Mouse (Mus musculus): ENCODE data around the gene Dnajc22. TPM values are rescaled to one million over a fixed set of nuclear protein-coding genes. Genes with fewer than 3 reads are reported as not detected.
A peak's percentile ranks its signal among the peaks of the same experiment; 100 is the strongest.

Gene Dnajc22
- polyA plus RNA-seq, 1 experiment = not detected

DNA sequence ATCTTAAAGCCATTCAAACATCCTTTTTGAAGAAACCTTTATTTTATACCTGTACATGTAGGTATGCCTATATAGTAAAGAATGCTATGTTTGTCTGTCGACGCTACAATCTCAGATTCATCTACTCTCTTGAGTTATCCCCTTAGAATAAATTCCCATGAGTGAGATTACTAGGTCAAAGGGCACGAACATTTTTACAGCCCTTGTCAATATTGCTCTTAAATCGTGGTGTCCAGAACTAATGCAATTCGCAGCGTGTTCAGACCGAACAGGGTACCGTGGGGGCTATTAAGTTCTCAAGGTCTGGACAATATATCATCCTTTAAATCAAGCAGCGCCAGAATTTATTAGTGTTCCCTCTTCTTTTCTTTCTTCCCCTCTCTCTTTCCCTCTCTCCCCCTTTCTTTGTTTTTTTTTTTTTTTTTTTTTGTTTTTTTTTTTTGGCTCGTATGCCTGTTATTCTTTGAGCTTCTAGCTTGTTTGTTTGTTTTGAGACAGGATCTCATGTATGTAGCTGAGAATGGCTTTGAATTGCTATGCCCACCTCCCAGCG, 19.9 kb downstream of the Dnajc22 start:
- Histone ChIP-seq H3K36me3 (replicated peaks; ENCODE audit: low read length) (no peaks in the 10 kb centered on the region), H3K9me3 (no peaks in the 10 kb centered on the region), H3K4me1 (peaks cover 24% of the 10 kb centered on the region), H3K27me3 (replicated peaks) (peaks cover 14% of the 10 kb centered on the region), H3K4me3 (replicated peaks) (peak overlapping the region; percentile 82)
- TF ChIP-seq FLI1 (IDR thresholded peaks at IDR 0.05; ENCODE audit: low read length) = no peak
- no peak for TF ChIP-seq GATA1 (IDR thresholded peaks at IDR 0.05; ENCODE audit: borderline replicate concordance, low read length)

GRCm38 (mm10) chr15:99113396-99113975, 20.5 kb downstream of the Dnajc22 start:
- TF ChIP-seq GATA1 (IDR thresholded peaks at IDR 0.05; ENCODE audit: borderline replicate concordance, low read length) = no peak
- TF ChIP-seq FLI1 (IDR thresholded peaks at IDR 0.05; ENCODE audit: low read length) = no peak
- H3K36me3 ChIP-seq (replicated peaks; ENCODE audit: low read length) = no peaks in the 10 kb centered on the region
- peaks cover 24% of the 10 kb centered on the region for H3K4me1 ChIP-seq
- no peaks in the 10 kb centered on the region for H3K9me3 ChIP-seq
- H3K4me3 ChIP-seq (replicated peaks) = peak overlapping the region; percentile 82
- peaks cover 13% of the 10 kb centered on the region for H3K27me3 ChIP-seq (replicated peaks)

GRCm38 (mm10) chr15:99114312-99115064, 21.5 kb downstream of the Dnajc22 start:
- Histone ChIP-seq H3K4me1 (peaks cover 24% of the 10 kb centered on the region), H3K27me3 (replicated peaks) (peaks cover 10% of the 10 kb centered on the region), H3K36me3 (replicated peaks; ENCODE audit: low read length) (no peaks in the 10 kb centered on the region), H3K4me3 (replicated peaks) (no peak overlapping the region), H3K9me3 (no peaks in the 10 kb centered on the region)
- TF ChIP-seq GATA1 (IDR thresholded peaks at IDR 0.05; ENCODE audit: borderline replicate concordance, low read length) (no peak), FLI1 (IDR thresholded peaks at IDR 0.05; ENCODE audit: low read length) (no peak)

DNA sequence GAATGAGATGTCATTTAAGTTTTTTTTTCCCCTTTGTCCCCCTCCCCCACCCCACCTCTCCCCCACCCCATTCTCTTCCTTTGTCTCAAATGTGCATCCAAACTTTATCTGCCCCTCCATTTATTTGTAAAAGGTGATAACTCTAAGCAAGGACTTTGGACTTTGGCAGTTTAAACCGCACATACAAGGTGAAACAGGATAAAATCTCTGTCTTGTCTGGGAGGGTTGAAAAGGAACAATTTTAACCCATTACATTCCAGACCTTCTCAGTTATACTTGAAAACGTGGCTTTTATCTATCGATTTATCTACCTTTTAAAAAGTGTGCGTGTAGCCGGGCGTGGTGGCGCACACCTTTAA, 22.1 kb downstream of the Dnajc22 start:
- Histone ChIP-seq H3K9me3 (no peaks in the 10 kb centered on the region), H3K4me3 (replicated peaks) (no peak overlapping the region), H3K4me1 (peaks cover 24% of the 10 kb centered on the region), H3K36me3 (replicated peaks; ENCODE audit: low read length) (no peaks in the 10 kb centered on the region), H3K27me3 (replicated peaks) (peaks cover 5% of the 10 kb centered on the region)
- no peak for TF ChIP-seq GATA1 (IDR thresholded peaks at IDR 0.05; ENCODE audit: borderline replicate concordance, low read length)

- peak overlapping the region; percentile 23 for H3K4me3 ChIP-seq (replicated peaks)
- peaks cover 11% of the 10 kb centered on the region for H3K27me3 ChIP-seq (replicated peaks)
- peaks cover 23% of the 10 kb centered on the region for H3K4me1 ChIP-seq
- no peak for TF ChIP-seq GATA1 (IDR thresholded peaks at IDR 0.05; ENCODE audit: borderline replicate concordance, low read length)
- no peak for TF ChIP-seq FLI1 (IDR thresholded peaks at IDR 0.05; ENCODE audit: low read length)
- no peaks in the 10 kb centered on the region for H3K9me3 ChIP-seq
- no peaks in the 10 kb centered on the region for H3K36me3 ChIP-seq (replicated peaks; ENCODE audit: low read length)
Measured at GRCm38 (mm10) chr15:99116539-99116938, 23.6 kb downstream of the Dnajc22 start.

GRCm38 (mm10) chr15:99120814-99121213, 27.8 kb downstream of the Dnajc22 start:
- Histone ChIP-seq H3K36me3 (replicated peaks; ENCODE audit: low read length) (no peaks in the 10 kb centered on the region), H3K4me1 (peaks cover 29% of the 10 kb centered on the region), H3K4me3 (replicated peaks) (peak overlapping the region; percentile 70), H3K27me3 (replicated peaks) (peaks cover 12% of the 10 kb centered on the region), H3K9me3 (no peaks in the 10 kb centered on the region)
- TF ChIP-seq FLI1 (IDR thresholded peaks at IDR 0.05; ENCODE audit: low read length) (no peak), GATA1 (IDR thresholded peaks at IDR 0.05; ENCODE audit: borderline replicate concordance, low read length) (no peak)

DNA sequence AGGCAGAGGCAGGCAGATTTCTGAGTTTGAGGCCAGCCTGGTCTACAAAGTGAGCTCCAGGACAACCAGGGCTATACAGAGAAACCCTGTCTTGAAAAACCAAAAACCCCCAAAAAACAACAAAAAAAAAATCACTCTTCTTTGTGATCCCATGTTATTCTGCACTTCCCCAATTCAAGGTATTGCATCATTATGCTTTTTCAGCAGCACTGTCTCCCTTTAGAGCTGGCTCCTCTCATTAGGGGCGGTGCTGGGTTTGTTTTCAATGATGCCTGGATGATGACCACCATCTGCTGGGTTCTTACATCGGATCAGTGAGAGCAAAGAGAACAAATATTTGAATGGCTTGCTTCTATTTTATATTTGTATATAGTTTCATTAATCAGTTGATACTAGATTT, 29.7 kb downstream of the Dnajc22 start:
- Histone ChIP-seq H3K4me3 (replicated peaks) (no peak overlapping the region), H3K9me3 (no peaks in the 10 kb centered on the region), H3K27me3 (replicated peaks) (peaks cover 15% of the 10 kb centered on the region), H3K36me3 (replicated peaks; ENCODE audit: low read length) (no peaks in the 10 kb centered on the region), H3K4me1 (peaks cover 31% of the 10 kb centered on the region)
- no peak for TF ChIP-seq GATA1 (IDR thresholded peaks at IDR 0.05; ENCODE audit: borderline replicate concordance, low read length)
- TF ChIP-seq FLI1 (IDR thresholded peaks at IDR 0.05; ENCODE audit: low read length) = no peak

- peaks cover 48% of the 10 kb centered on the region for H3K4me1 ChIP-seq
- no peaks in the 10 kb centered on the region for H3K9me3 ChIP-seq
Measured at GRCm38 (mm10) chr15:99125711-99126080, 32.7 kb downstream of the Dnajc22 start, which contains the start of gene Spats2. Spats2 (plus strand) TSS chr15:99125916.

GRCm38 (mm10) chr15:99126081-99126815, 33.3 kb downstream of the Dnajc22 start:
- no peaks in the 10 kb centered on the region for H3K9me3 ChIP-seq
- H3K4me3 ChIP-seq (replicated peaks) = peak overlapping the region; percentile 94
- H3K36me3 ChIP-seq (replicated peaks; ENCODE audit: low read length) = no peaks in the 10 kb centered on the region
- TF ChIP-seq FLI1 (IDR thresholded peaks at IDR 0.05; ENCODE audit: low read length) (no peak), GATA1 (IDR thresholded peaks at IDR 0.05; ENCODE audit: borderline replicate concordance, low read length) (no peak)
- H3K4me1 ChIP-seq = peaks cover 44% of the 10 kb centered on the region
- peaks cover 12% of the 10 kb centered on the region for H3K27me3 ChIP-seq (replicated peaks)

More at GRCm38 (mm10) chr15:99125711-99126080, 32.7 kb downstream of the Dnajc22 start, which contains the start of gene Spats2:
- peak within 1 kb of the TSS; percentile 94 for H3K4me3 ChIP-seq (replicated peaks)
- no peak for TF ChIP-seq GATA1 (IDR thresholded peaks at IDR 0.05; ENCODE audit: borderline replicate concordance, low read length)
- no peaks in the 10 kb centered on the region for H3K36me3 ChIP-seq (replicated peaks; ENCODE audit: low read length)
- peaks cover 17% of the 10 kb centered on the region for H3K27me3 ChIP-seq (replicated peaks)
